Mouse (Mus musculus): ENCODE results near the gene Olfr538. TPM values are rescaled to one million over a fixed set of nuclear protein-coding genes. Genes with fewer than 3 reads are reported as not detected.
"Not testable (repeated sequence)": the region's sequence is repeated elsewhere in the genome, so short reads cannot be mapped to it uniquely, and the experiment has no call there.

The Olfr538 gene
- not detected for total RNA-seq (2021)
- long read RNA-seq, experiment 1: 0 reads
- long read RNA-seq, experiment 2: 0 reads

- DNase-seq: no peak
Measured at GRCm38 (mm10) chr7:140567586-140567985, at the start of gene Olfr538. Gene Olfr538, plus strand, starts transcription at chr7:140567886.

- DNase-seq: no peak
Measured at GRCm38 (mm10) chr7:140539746-140540145, 27.9 kb upstream of the Olfr538 start.

- not testable (repeated sequence) for DNase-seq
Measured at GRCm38 (mm10) chr7:140600969-140601368, 33.3 kb downstream of the Olfr538 start, which contains the start of gene Olfr46. Gene Olfr46, plus strand, starts transcription at chr7:140601269.

Other genes starting within 250 kb of the Olfr538 start
- not detected for gene Olfr525, start 247.0 kb upstream of the Olfr538 start, total RNA-seq (2021)
- not detected for gene Olfr527, start 233.9 kb upstream of the Olfr538 start, total RNA-seq (2021)
- not detected for gene Olfr60, start 206.2 kb upstream of the Olfr538 start, total RNA-seq (2021)
- not detected for gene Olfr530, start 191.6 kb upstream of the Olfr538 start, total RNA-seq (2021)
- not detected for gene Olfr531, start 165.0 kb upstream of the Olfr538 start, total RNA-seq (2021)
- gene Olfr532, start 146.2 kb upstream of the Olfr538 start, total RNA-seq (2021): not detected
- not detected for gene Olfr533, start 104.5 kb upstream of the Olfr538 start, total RNA-seq (2021)
- not detected for gene Olfr535, start 83.7 kb upstream of the Olfr538 start, total RNA-seq (2021)
- gene Olfr536, start 60.5 kb upstream of the Olfr538 start, total RNA-seq (2021): not detected
- not detected for gene Olfr46, start 33.4 kb downstream of the Olfr538 start, total RNA-seq (2021)
- not detected for gene Olfr61, start 61.1 kb downstream of the Olfr538 start, total RNA-seq (2021)
- not detected for gene Olfr53, start 78.6 kb downstream of the Olfr538 start, total RNA-seq (2021)
- not detected for gene Olfr539, start 92.0 kb downstream of the Olfr538 start, total RNA-seq (2021)
- not detected for gene Olfr45, start 114.1 kb downstream of the Olfr538 start, total RNA-seq (2021)
- not detected for gene Olfr541, start 129.4 kb downstream of the Olfr538 start, total RNA-seq (2021)
- gene Cyp2e1, start 195.9 kb downstream of the Olfr538 start, total RNA-seq (2021): 1 to 10 TPM in 1 of 2 experiments, under 1 TPM in 1; 0.19 to 1.3 TPM
- not detected for gene Syce1, start 220.0 kb downstream of the Olfr538 start, total RNA-seq (2021)